Mouse (Mus musculus) embryonic facial prominence, embryonic 11.5 days (tissue): ENCODE measurements around the gene Gm3591. TPM values are rescaled to one million over a fixed set of nuclear protein-coding genes. Genes with fewer than 3 reads are reported as not detected.
A peak's percentile ranks its signal among the peaks of the same experiment; 100 is the strongest.
"Not testable (repeated sequence)": the region's sequence is repeated elsewhere in the genome, so short reads cannot be mapped to it uniquely, and the experiment has no call there.

Experiments
- ATAC-seq: fragments of 200-750 bp; cut with Nextera tagmentation; replicated peaks from 2 replicates; pipeline ENCODE4 v1.8.0; 2017; ENCODE audit warnings: low read depth; ENCODE audit not compliant: insufficient number of reproducible peaks, low FRiP score, low TSS enrichment
- DNase-seq: peaks from one replicate; pipeline ENCODE4 v3.0.0-alpha.2; 2015; ENCODE audit warnings: low spot score
- H3K27ac ChIP-seq: fragments of 300-500 bp; sonication (generic); replicated peaks from 2 replicates; pipeline ENCODE4 v1.5.1; 2014; ENCODE audit warnings: mild to moderate bottlenecking, low read depth, low read length, control low read depth
- H3K27me3 ChIP-seq: fragments of 300-500 bp; sonication (generic); 2 replicates; pipeline ENCODE4 v1.6.1; 2014; ENCODE audit warnings: mild to moderate bottlenecking, low read length, moderate library complexity, mixed read lengths; ENCODE audit not compliant: control insufficient read depth, insufficient read depth
- H3K36me3 ChIP-seq: fragments of 300-500 bp; sonication (generic); replicated peaks from 2 replicates; pipeline ENCODE4 v1.6.1; 2014; ENCODE audit warnings: low read depth, mild to moderate bottlenecking, low read length, moderate library complexity, mixed read lengths; ENCODE audit not compliant: control insufficient read depth, insufficient read depth
- H3K4me1 ChIP-seq: fragments of 300-500 bp; sonication (generic); 2 replicates; pipeline ENCODE4 v1.6.1; 2014; ENCODE audit warnings: low read length, mixed read lengths; ENCODE audit not compliant: control insufficient read depth, insufficient read depth
- H3K4me2 ChIP-seq: fragments of 300-500 bp; sonication (generic); 2 replicates; pipeline ENCODE4 v1.6.1; 2014; ENCODE audit warnings: low read depth, mild to moderate bottlenecking, control low read depth, low read length, moderate library complexity
- H3K4me3 ChIP-seq: fragments of 300-500 bp; sonication (generic); 2 replicates; pipeline ENCODE4 v1.5.1; 2014; ENCODE audit warnings: low read depth, low read length, control low read depth
- H3K9ac ChIP-seq: fragments of 300-500 bp; sonication (generic); replicated peaks from 2 replicates; pipeline ENCODE4 v1.6.1; 2014; ENCODE audit warnings: mild to moderate bottlenecking, control low read depth, low read length
- H3K9me3 ChIP-seq: fragments of 300-500 bp; sonication (generic); replicated peaks from 2 replicates; pipeline ENCODE4 v1.6.1; 2016; ENCODE audit warnings: mild to moderate bottlenecking, low read length, inconsistent platforms, mixed read lengths; ENCODE audit not compliant: control insufficient read depth
- WGBS: fragments of 180-500 bp; shearing (Covaris S2); extraction: QIAGEN DNeasy Blood & Tissue Kit; methylation state at CpG from one replicate; pipeline ENCODE4 v1.1.7; 2014; 5-methylcytosine and 5-hydroxymethylcytosine counted together
- polyA plus RNA-seq: library from polyadenylated mRNA; unstranded; fragments of >200 nt; fragmentation: Nextera tagmentation; extraction: Ambion mirVana; gene quantifications from 2 replicates; pipeline ENCODE4 v1.2.1, GENCODE M21; 2014

The Gm3591 gene
- 1.8 and 2.1 TPM in 2 replicates for polyA plus RNA-seq

DNA sequence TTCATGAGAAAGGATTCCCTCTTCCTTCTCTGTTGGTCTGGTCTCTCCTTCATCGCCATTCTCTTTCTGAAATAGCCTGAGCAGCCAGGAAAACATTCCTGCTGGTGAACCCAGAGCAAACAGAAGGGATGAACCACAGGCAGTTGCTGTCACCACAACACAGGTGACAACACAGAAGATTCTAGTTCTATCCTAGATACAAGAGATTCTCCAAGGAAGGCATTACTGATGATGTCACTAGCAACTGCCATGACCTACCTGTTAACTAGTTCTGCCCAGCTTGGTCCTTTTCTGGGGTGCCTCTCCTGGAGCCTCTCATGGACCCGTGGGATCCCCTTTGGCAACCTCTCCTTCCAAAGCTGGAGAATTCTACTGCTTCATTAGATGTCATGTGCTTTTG, at the start of gene Gm3591:
Gene Gm3591, minus strand, starts transcription at position 101 of the 400 bp plus-strand sequence.
- not testable (repeated sequence) for H3K9me3 ChIP-seq, H3K27me3 ChIP-seq, H3K27ac ChIP-seq, H3K4me2 ChIP-seq, H3K36me3 ChIP-seq, H3K9ac ChIP-seq, DNase-seq, H3K4me1 ChIP-seq, H3K4me3 ChIP-seq, ATAC-seq
- WGBS = no CpG with 5 or more reads among the region's 2 CpGs

- not testable (repeated sequence) for H3K4me2 ChIP-seq, ATAC-seq, H3K36me3 ChIP-seq, H3K9me3 ChIP-seq, H3K27ac ChIP-seq, H3K27me3 ChIP-seq, H3K4me1 ChIP-seq, H3K4me3 ChIP-seq, H3K9ac ChIP-seq, DNase-seq
- no CpG with 5 or more reads among the region's 4 CpGs for WGBS
Observed at GRCm38 (mm10) chr14:6444511-6444910, 32.2 kb upstream of the Gm3591 start, which contains the start of gene Gm3594. Gene Gm3594, minus strand, starts transcription at chr14:6444611.

GRCm38 (mm10) chr14:6440774-6441173, 28.5 kb upstream of the Gm3591 start:
- H3K36me3 ChIP-seq, H3K4me3 ChIP-seq, DNase-seq, H3K4me1 ChIP-seq, H3K9ac ChIP-seq, H3K9me3 ChIP-seq, H3K4me2 ChIP-seq, H3K27me3 ChIP-seq, ATAC-seq, H3K27ac ChIP-seq: not testable (repeated sequence)
- WGBS = 100% methylated on average over 1 of the region's 4 CpGs

DNA sequence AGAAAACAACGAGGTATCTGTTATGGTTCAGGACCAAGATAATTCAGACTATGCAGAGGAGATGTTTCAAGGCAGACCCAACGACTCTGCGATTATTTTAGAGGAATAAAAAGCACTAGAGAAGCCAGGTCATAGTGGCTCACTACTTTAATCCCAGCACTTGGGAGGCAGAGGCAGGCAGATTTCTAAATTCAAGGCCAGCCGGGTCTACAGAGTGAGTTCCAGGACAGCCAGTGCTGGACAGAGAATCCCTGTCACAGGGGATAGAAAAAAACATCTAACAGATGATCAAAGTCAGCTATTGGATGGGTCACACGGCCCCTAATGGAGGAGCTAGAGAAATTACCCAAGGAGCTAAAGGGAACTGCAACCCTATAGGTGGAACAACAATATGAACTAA, 27.9 kb upstream of the Gm3591 start:
- ATAC-seq, H3K9ac ChIP-seq, H3K36me3 ChIP-seq, H3K4me2 ChIP-seq, H3K27ac ChIP-seq, H3K27me3 ChIP-seq, H3K4me1 ChIP-seq, H3K4me3 ChIP-seq, DNase-seq, H3K9me3 ChIP-seq: not testable (repeated sequence)
- WGBS = 71% methylated on average over 1 of the region's 5 CpGs

DNA sequence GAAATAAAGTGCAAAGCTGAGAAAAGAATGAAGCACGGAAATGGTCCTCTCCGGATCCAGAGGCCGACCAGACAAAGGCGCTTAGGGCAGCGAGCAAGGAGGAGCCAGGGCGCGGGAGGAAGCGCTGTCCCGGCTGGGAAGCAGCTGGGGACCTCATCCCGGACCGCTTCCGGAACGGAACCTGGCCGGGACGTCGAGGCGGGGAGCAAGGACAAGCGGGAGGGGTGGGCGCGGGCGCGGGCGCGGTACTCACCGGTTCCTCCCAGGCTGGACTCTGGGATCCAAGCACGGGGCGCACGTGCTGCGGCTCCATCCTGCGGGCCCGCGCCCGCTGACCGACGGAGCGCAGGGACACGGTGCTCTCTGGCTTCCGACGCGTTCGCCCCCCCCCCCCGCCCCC, 14.5 kb upstream of the Gm3591 start:
- not testable (repeated sequence) for H3K27ac ChIP-seq, H3K9me3 ChIP-seq, H3K4me3 ChIP-seq, H3K36me3 ChIP-seq, H3K9ac ChIP-seq, DNase-seq, H3K27me3 ChIP-seq, H3K4me1 ChIP-seq, H3K4me2 ChIP-seq, ATAC-seq
- 6% methylated on average over 12 of the region's 42 CpGs for WGBS

DNA sequence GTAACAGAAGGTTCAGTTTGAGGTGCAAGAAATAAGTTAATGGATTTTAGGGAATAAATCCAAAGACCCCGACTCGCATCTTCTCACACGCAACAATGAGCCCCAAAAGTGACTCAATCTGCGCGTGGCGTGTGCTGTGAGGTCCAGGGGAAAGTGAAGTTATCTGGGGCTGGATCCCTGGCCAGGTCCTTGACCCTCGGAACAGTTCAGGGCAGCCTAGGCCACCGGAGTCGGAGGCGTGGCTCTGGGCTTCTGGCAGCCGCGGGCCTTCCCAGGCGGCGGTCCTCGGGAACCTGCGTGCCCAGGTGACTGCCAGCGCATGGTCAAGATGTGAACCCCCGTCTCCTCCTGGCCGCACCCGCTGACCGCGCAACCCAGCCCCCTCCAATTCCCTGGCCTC, 14.1 kb upstream of the Gm3591 start:
- not testable (repeated sequence) for H3K4me3 ChIP-seq, H3K27me3 ChIP-seq, H3K9me3 ChIP-seq, H3K9ac ChIP-seq, H3K27ac ChIP-seq, ATAC-seq, H3K36me3 ChIP-seq, H3K4me1 ChIP-seq
- peak overlapping the region; percentile 32 for H3K4me2 ChIP-seq
- 21% methylated on average over 13 of the region's 22 CpGs for WGBS
- DNase-seq = peak; percentile 0

- not testable (repeated sequence) for H3K4me1 ChIP-seq, H3K27ac ChIP-seq, H3K4me3 ChIP-seq, H3K9me3 ChIP-seq, H3K27me3 ChIP-seq, DNase-seq, H3K9ac ChIP-seq, ATAC-seq, H3K36me3 ChIP-seq, H3K4me2 ChIP-seq
- WGBS = 85% methylated on average over 2 of the region's 4 CpGs
Observed at GRCm38 (mm10) chr14:6390219-6390618, 22.1 kb downstream of the Gm3591 start, which contains the start of gene Gm16440. Gene Gm16440, minus strand, starts transcription at chr14:6390319.
